Mouse (Mus musculus): ENCODE data around the gene Btbd2. TPM values are rescaled to one million over a fixed set of nuclear protein-coding genes. Genes with fewer than 3 reads are reported as not detected.

Gene Btbd2
- total RNA-seq, 4 experiments from 2014 or later, result 36.7 to 40.7 (median 39.7) TPM

GRCm38 (mm10) chr10:80692249-80693165 lies 35.6 kb upstream of the Btbd2 start:
- no peak for DNase-seq (ENCODE audit: low spot score in 2 of 2)

GRCm38 (mm10) chr10:80687850-80688249 lies 31.0 kb upstream of the Btbd2 start:
- DNase-seq (ENCODE audit: low spot score in 2 of 2), result peak; percentile 72 to 73

DNA sequence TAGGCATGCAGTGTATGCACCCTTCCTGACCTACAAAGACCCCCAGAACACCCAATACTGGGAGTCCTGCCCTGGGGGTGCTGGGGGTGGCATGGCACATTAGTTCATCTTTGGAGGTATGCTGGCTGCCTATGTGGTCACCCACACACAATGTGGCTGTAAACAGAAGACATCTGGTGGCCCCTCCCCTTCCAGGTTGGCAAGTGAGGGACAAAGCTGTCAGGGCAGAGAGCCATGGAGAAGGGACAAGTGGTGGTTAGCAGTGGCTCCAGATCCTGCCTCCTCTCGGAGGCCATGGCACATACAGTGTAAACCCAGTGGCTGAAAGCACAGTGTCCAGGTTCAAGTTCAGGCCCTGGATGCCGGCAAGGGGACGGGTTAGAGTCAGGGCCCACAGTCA lies 29.7 kb upstream of the Btbd2 start:
- DNase-seq (ENCODE audit: low spot score in 2 of 2), result no peak

- DNase-seq (ENCODE audit: low spot score in 2 of 2), result no peak
Measured at GRCm38 (mm10) chr10:80684984-80685383, 28.1 kb upstream of the Btbd2 start.

- DNase-seq (ENCODE audit: low spot score in 2 of 2), result peak; percentile 35 to 47
Measured at GRCm38 (mm10) chr10:80684214-80684613, 27.3 kb upstream of the Btbd2 start.

DNA sequence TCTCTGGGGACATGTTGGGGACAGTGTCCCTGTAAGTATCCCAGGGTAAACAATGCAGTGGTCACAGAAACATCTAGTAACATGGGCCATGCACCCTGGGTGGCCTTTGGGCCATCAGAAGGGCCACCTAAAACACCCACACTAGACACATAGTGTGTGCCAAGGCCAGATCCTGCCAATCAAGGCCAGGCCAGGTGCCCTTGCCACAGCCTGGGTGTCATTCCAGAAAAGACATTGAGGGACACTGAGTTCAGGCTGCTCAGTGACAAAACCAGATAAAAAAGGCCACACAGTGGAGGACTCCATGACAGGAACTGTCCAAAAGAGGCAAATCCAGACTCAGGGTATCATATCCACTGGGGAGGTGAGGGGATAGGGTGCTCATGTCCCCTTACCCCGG lies 26.8 kb upstream of the Btbd2 start:
- DNase-seq (ENCODE audit: low spot score in 2 of 2), result no peak

DNA sequence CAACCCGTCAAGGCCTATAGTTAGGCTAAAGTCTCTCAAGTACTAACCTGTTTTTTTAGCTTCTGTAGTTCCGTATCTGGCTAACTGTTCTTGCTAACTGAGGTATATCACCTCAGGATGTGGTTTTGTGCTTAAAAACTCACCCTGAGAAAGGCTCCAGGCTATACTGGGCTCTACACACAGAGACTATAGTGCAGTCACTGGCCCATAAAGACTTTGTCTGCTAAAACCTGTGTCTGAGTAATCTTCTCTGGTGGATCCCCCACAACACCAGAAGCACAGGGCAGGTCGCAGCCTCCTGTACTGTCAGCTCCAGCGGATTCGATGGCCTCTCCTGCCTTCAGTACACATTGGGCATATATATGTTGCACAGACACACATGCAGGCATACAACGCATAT lies 25.1 kb upstream of the Btbd2 start:
- no peak for DNase-seq (ENCODE audit: low spot score in 2 of 2)

GRCm38 (mm10) chr10:80680260-80680696 lies 23.4 kb upstream of the Btbd2 start:
- no peak for DNase-seq (ENCODE audit: low spot score in 2 of 2)

DNA sequence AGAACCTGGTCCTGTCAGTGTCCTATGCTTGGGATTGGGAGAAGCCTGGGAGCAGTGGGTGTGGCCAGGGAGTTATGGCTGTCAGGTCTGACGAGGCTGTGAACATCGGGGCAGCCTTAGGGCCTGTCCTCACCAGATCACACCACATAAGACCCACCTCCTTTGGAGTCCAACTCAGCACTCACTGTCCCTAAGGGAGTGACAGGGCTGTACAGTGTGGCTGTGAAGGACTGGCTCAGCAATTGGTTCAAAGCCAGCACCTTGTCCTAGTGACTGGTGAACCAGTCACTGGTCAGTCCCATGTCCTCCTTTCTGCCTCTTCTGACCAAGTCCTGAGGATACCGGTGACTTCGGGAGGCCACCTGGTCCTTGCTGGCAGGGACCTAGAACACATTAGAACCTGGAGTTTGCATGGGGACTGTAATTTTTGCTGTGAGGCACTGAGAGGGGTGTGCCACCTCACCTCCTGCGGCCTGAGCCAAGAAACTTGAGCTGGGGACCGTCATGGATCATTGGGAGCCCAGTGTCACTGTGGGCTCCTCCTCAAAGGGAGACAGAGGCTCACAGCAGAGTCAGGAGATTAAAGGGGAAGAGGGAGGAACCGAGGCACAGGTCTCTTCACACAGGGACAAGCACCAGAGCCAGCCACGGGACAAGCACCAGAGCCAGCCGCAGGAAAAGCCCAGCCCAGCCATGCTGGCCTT lies 22.8 kb upstream of the Btbd2 start:
- peak in 1 of 2 experiments; percentile 44 for DNase-seq (ENCODE audit: low spot score in 2 of 2)

GRCm38 (mm10) chr10:80678601-80679377 lies 21.9 kb upstream of the Btbd2 start:
- no peak for DNase-seq (ENCODE audit: low spot score in 2 of 2)

- peak; percentile 89 to 94 for DNase-seq (ENCODE audit: low spot score in 2 of 2)
Measured at GRCm38 (mm10) chr10:80677942-80678436, 21.1 kb upstream of the Btbd2 start, which contains the start of gene Mknk2. Mknk2 (minus strand) TSS chr10:80678112.

DNA sequence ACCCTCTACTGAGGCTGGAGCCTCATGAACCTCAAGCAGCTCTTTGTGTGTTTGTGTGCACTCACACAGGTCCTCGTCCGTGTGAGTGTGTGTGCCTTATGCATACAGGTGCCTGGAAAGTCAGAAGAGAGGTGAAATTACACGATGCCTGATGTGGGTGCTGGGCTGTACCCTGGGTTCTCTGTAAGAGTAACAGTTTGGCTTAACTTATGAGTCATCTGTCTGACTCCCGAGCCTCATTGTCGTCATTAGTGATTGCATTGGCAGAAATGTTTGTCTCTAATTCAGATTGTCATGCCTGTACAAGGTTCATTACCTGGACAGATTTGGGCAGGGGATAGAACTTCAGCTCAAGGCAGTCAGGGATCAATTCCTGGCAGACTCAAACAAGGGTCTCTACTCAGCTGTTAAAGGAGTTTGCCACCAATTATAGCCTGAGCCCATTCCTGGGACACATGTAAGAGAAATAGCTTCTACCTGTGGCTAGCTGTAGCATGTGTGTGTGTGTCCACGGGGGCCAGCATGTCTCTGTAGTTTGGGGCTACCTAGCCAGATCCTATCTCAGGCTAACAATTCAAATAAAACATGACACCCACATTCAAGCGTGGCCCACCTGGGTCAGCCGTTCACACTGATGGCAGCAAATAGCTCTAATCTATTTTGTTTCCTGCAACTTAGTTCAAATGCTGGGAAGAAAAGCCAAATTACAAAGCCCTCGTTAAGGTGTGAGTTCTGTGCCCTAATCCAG lies 20.4 kb upstream of the Btbd2 start:
- DNase-seq (ENCODE audit: low spot score in 2 of 2), result no peak

DNA sequence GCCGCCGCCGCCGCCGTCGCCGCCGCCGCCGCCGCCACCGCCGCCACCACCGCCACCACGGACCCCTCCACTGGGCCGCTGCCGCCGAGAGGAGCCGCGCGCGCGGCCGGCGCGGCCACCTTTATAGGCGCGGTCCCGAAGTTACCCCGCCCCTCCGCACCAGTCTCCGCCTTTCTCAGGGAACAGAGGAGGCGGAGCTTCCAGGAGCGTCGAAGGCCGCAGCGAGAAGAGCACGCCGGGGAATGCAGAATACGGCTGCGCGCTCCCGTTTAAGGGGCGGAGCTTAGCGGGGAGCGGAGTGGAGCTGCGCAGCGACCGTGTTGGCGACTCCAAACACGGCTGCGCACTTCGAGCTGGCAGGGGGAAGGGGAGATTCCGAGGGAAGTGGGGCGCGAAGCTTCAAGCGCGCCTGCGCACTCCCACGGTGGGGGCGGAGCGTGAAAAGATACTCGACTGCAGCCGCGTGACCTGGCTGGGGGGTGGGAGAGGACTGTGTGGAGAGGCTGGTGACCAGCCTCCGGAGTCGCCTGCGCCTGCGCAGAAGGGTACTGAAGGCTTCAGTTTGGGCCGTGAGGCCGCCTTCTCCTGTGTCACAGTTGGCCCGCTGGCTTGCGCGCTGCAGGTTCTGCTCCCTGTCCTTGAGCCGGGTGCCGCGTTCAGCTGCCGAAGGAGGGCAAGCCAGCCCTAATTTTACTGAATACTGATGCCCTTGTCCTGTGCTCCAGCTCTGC lies 19.5 kb upstream of the Btbd2 start:
- peak; percentile 98 to 99 for DNase-seq (ENCODE audit: low spot score in 2 of 2)

GRCm38 (mm10) chr10:80675405-80676197 lies 18.7 kb upstream of the Btbd2 start:
- no peak for DNase-seq (ENCODE audit: low spot score in 2 of 2)

DNA sequence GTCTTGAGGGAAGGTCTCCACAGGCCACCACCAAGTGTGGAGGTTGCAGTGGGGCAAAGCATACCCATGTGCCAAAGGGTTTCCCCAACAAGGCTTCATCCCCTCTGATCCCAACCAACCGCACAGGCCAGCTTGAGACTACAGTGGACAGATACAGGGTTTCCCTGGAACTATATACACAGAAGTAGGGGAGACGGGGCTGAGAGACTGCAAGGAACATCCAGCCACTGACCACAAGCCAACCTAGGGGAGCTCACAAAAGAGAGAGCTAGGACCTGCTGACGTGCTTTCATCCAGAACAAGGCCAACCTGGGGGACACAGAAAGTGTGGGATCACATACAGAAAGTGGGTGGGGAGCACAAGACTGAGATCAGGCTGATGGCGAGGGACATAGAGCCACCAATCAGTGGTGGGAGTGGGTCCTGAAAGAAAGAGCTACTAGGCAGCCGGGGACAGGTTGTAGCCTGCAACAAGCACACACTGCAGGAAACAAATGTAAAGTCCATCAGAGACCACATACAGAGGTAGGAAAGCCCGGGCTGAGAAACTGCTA lies 18.1 kb upstream of the Btbd2 start:
- DNase-seq (ENCODE audit: low spot score in 2 of 2), result no peak

GRCm38 (mm10) chr10:80674161-80674711 lies 17.4 kb upstream of the Btbd2 start:
- DNase-seq (ENCODE audit: low spot score in 2 of 2), result peak in 1 of 2 experiments; percentile 57

GRCm38 (mm10) chr10:80673690-80674089 lies 16.8 kb upstream of the Btbd2 start:
- DNase-seq (ENCODE audit: low spot score in 2 of 2), result no peak

GRCm38 (mm10) chr10:80671936-80672690 lies 15.2 kb upstream of the Btbd2 start:
- DNase-seq (ENCODE audit: low spot score in 2 of 2), result no peak

Data from gastrocnemius, adult 8-10 months (tissue).